Mouse (Mus musculus): ENCODE results near the gene Ggcx.

- TF ChIP-seq POLR2A (IDR thresholded peaks at IDR 0.05; ENCODE audit: low read depth, low read length) (no peak), CTCF (IDR thresholded peaks at IDR 0.05; ENCODE audit: extremely low read depth, insufficient read depth, insufficient read length, insufficient replicate concordance) (no peak)
Measured at GRCm38 (mm10) chr6:72383952-72384351, 30.2 kb upstream of the Ggcx start.
